Mouse (Mus musculus): ENCODE measurements around the gene S100a10. TPM values are rescaled to one million over a fixed set of nuclear protein-coding genes. Genes with fewer than 3 reads are reported as not detected.

S100a10 gene
- polyA plus RNA-seq, 2 experiments, result 328 to 691 TPM

- 23% methylated on average over 7 of the region's 7 CpGs for WGBS
- Histone ChIP-seq H3K4me1 (ENCODE audit: control insufficient read depth, insufficient read depth, low read length) (peaks cover 13% of the 10 kb centered on the region), H3K36me3 (ENCODE audit: control insufficient read depth, insufficient read depth, low read length) (peaks cover 18% of the 10 kb centered on the region), H3K27me3 (ENCODE audit: control insufficient read depth, insufficient read depth, low read length) (no peaks in the 10 kb centered on the region), H3K27ac (replicated peaks; ENCODE audit: low read depth, low read length) (peak overlapping the region; percentile 76), H3K9ac (ENCODE audit: low read depth, low read length, severe bottlenecking) (no peak overlapping the region), H3K4me3 (replicated peaks; ENCODE audit: low read length) (no peak overlapping the region), H3K4me2 (replicated peaks; ENCODE audit: low read depth, low read length, severe bottlenecking) (peak overlapping the region; percentile 29; the same call in 1 of the 2 replicates), H3K9me3 (ENCODE audit: control insufficient read depth, low read length) (no peaks in the 10 kb centered on the region)
- DNase-seq (ENCODE audit: low spot score) (peak; percentile 97), ATAC-seq (ENCODE audit: low FRiP score, low read depth) (peak; percentile 92)
- TF ChIP-seq POLR2A (IDR thresholded peaks at IDR 0.05; ENCODE audit: borderline replicate concordance, extremely low read depth, insufficient read depth, insufficient read length), result no peak
Measured at GRCm38 (mm10) chr3:93568428-93569040, 13.7 kb downstream of the S100a10 start.

GRCm38 (mm10) chr3:93569046-93569445 is 14.2 kb downstream of the S100a10 start:
- Histone ChIP-seq H3K9ac (ENCODE audit: low read depth, low read length, severe bottlenecking) (no peak overlapping the region), H3K36me3 (ENCODE audit: control insufficient read depth, insufficient read depth, low read length) (peaks cover 16% of the 10 kb centered on the region), H3K27ac (replicated peaks; ENCODE audit: low read depth, low read length) (peak overlapping the region; percentile 76), H3K9me3 (ENCODE audit: control insufficient read depth, low read length) (no peaks in the 10 kb centered on the region), H3K4me1 (ENCODE audit: control insufficient read depth, insufficient read depth, low read length) (peaks cover 13% of the 10 kb centered on the region), H3K4me3 (replicated peaks; ENCODE audit: low read length) (no peak overlapping the region), H3K27me3 (ENCODE audit: control insufficient read depth, insufficient read depth, low read length) (no peaks in the 10 kb centered on the region), H3K4me2 (replicated peaks; ENCODE audit: low read depth, low read length, severe bottlenecking) (peak overlapping the region; percentile 29; the same call in 1 of the 2 replicates)
- no peak for TF ChIP-seq POLR2A (IDR thresholded peaks at IDR 0.05; ENCODE audit: borderline replicate concordance, extremely low read depth, insufficient read depth, insufficient read length)
- ATAC-seq (ENCODE audit: low FRiP score, low read depth), result peak; percentile 53; the same call in 1 of the 2 replicates
- no peak for DNase-seq (ENCODE audit: low spot score)
- WGBS, result 20% methylated on average over 2 of the region's 2 CpGs

GRCm38 (mm10) chr3:93572058-93572791 is 17.3 kb downstream of the S100a10 start:
- H3K4me2 ChIP-seq (replicated peaks; ENCODE audit: low read depth, low read length, severe bottlenecking), result no peak overlapping the region

GRCm38 (mm10) chr3:93579317-93580038 is 24.6 kb downstream of the S100a10 start:
- DNase-seq (ENCODE audit: low spot score) (no peak), ATAC-seq (ENCODE audit: low FRiP score, low read depth) (no peak)
- no peaks in the 10 kb centered on the region for H3K9me3 ChIP-seq (ENCODE audit: control insufficient read depth, low read length)
- H3K36me3 ChIP-seq (ENCODE audit: control insufficient read depth, insufficient read depth, low read length), result no peaks in the 10 kb centered on the region
- H3K4me2 ChIP-seq (replicated peaks; ENCODE audit: low read depth, low read length, severe bottlenecking), result no peak overlapping the region
- H3K27me3 ChIP-seq (ENCODE audit: control insufficient read depth, insufficient read depth, low read length), result no peaks in the 10 kb centered on the region
- no peak overlapping the region for H3K27ac ChIP-seq (replicated peaks; ENCODE audit: low read depth, low read length)
- WGBS, result 65% methylated on average over 6 of the region's 6 CpGs
- no peak for TF ChIP-seq POLR2A (IDR thresholded peaks at IDR 0.05; ENCODE audit: borderline replicate concordance, extremely low read depth, insufficient read depth, insufficient read length)
- no peak overlapping the region for H3K4me3 ChIP-seq (replicated peaks; ENCODE audit: low read length)
- no peaks in the 10 kb centered on the region for H3K4me1 ChIP-seq (ENCODE audit: control insufficient read depth, insufficient read depth, low read length)
- H3K9ac ChIP-seq (ENCODE audit: low read depth, low read length, severe bottlenecking), result no peak overlapping the region

More at GRCm38 (mm10) chr3:93572058-93572791, 17.3 kb downstream of the S100a10 start:
- no peak for ATAC-seq (ENCODE audit: low FRiP score, low read depth)
- DNase-seq (ENCODE audit: low spot score), result no peak
- Histone ChIP-seq H3K36me3 (ENCODE audit: control insufficient read depth, insufficient read depth, low read length) (no peaks in the 10 kb centered on the region), H3K27me3 (ENCODE audit: control insufficient read depth, insufficient read depth, low read length) (no peaks in the 10 kb centered on the region), H3K9me3 (ENCODE audit: control insufficient read depth, low read length) (no peaks in the 10 kb centered on the region), H3K4me1 (ENCODE audit: control insufficient read depth, insufficient read depth, low read length) (peaks cover 13% of the 10 kb centered on the region), H3K27ac (replicated peaks; ENCODE audit: low read depth, low read length) (no peak overlapping the region), H3K4me3 (replicated peaks; ENCODE audit: low read length) (no peak overlapping the region), H3K9ac (ENCODE audit: low read depth, low read length, severe bottlenecking) (no peak overlapping the region)
- WGBS, result 74% methylated on average over 5 of the region's 5 CpGs
- TF ChIP-seq POLR2A (IDR thresholded peaks at IDR 0.05; ENCODE audit: borderline replicate concordance, extremely low read depth, insufficient read depth, insufficient read length), result no peak

- DNase-seq (ENCODE audit: low spot score), result no peak
- no peaks in the 10 kb centered on the region for H3K27me3 ChIP-seq (ENCODE audit: control insufficient read depth, insufficient read depth, low read length)
- no peaks in the 10 kb centered on the region for H3K36me3 ChIP-seq (ENCODE audit: control insufficient read depth, insufficient read depth, low read length)
- H3K27ac ChIP-seq (replicated peaks; ENCODE audit: low read depth, low read length), result no peak overlapping the region
- no peak for TF ChIP-seq POLR2A (IDR thresholded peaks at IDR 0.05; ENCODE audit: borderline replicate concordance, extremely low read depth, insufficient read depth, insufficient read length)
- H3K4me3 ChIP-seq (replicated peaks; ENCODE audit: low read length), result no peak overlapping the region
- 85% methylated on average over 2 of the region's 2 CpGs for WGBS
- no peak overlapping the region for H3K4me2 ChIP-seq (replicated peaks; ENCODE audit: low read depth, low read length, severe bottlenecking)
- no peak for ATAC-seq (ENCODE audit: low FRiP score, low read depth)
- H3K9ac ChIP-seq (ENCODE audit: low read depth, low read length, severe bottlenecking), result no peak overlapping the region
- no peaks in the 10 kb centered on the region for H3K4me1 ChIP-seq (ENCODE audit: control insufficient read depth, insufficient read depth, low read length)
- H3K9me3 ChIP-seq (ENCODE audit: control insufficient read depth, low read length), result no peaks in the 10 kb centered on the region
Measured at GRCm38 (mm10) chr3:93580039-93580403, 25.1 kb downstream of the S100a10 start.
